Mouse (Mus musculus): Measurements from ENCODE around the gene Rex1bd.

Gene Rex1bd

DNA sequence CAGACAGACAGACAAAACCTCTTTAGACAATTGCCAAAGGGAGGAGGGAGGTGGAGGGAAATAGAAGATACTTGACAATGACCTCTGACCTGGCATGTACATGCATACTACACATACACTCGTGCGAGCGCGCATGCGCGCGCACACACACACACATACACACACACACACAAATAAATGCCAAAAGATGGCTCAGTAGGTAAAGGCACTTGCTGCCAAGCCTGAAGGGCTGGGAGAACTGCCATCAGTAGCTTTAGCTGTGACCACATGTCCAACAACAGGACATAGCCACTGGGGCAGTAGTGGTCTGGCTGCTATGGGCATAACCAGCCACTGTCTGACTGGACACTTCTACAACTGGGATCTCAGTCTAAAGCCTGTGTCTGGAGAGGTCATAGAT is 34.7 kb downstream of the Rex1bd start:
- no peak for DNase-seq

DNA sequence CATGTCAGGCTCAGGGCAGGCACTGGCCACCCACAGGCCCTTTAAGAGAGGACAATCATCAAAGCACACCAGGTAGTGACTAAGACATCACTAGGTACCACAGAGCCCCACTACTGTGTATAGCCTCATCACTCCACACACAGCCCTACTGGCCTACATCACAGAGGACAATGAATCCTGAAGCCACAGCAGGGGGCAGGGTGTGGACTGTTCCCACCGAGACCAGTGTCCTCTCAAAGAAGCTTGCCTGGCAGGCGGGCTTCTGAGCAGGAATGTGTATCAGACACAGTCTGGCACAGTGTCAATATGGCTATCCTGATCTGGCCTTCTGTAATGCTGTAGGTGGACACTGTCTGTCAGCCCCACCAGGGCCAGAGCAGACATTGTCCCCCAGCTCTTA is 36.6 kb downstream of the Rex1bd start:
- DNase-seq: no peak

DNA sequence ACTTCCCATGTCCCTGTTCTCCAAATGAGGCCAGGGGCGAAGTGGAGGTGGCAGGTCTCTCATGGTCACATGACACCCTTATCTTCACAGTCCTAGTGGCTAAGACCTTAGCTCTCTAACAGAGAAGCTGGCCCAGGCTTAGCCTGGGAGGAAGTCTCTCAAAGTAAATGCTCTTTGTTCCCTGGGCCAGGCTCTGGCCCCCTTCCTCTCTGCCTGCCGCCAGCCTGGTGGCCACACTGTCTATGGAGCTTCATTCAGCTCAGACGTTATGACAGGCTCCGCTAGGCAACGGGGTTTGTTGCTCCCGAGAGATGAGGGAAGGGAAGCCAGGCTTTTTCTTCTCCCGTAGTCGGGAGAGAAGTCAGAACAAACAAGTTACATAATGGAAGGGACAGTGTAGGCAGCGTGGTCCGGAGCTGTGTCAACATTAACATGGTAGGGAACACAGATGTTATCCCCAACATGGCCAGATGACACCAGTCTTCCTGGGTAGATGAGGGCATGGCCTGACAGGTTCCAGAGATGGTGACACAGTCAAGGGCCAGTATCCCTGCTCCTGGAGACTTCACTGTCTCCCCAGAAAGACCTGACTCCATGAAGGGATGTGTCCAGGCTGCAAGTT is 37.1 kb downstream of the Rex1bd start:
- DNase-seq: no peak

DNA sequence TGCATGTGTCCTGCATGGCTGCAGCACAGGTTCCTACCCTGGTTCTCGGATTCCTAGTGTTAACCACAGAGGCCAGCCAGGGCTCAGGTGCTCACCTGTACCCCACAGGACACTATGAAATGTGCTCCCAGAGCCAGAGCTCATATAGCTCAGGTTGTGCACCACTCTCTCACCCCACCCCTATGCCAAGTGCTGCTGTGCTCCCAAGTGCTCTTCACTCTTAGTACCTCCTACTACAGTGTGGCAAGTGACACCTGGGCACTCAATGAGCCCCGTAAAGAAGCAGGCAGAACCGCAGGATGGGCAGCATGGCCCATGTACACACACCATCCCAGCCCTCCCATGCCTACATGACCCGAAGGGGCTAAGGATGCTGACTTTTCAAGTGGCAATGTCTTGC is 37.8 kb downstream of the Rex1bd start:
- DNase-seq: no peak

DNA sequence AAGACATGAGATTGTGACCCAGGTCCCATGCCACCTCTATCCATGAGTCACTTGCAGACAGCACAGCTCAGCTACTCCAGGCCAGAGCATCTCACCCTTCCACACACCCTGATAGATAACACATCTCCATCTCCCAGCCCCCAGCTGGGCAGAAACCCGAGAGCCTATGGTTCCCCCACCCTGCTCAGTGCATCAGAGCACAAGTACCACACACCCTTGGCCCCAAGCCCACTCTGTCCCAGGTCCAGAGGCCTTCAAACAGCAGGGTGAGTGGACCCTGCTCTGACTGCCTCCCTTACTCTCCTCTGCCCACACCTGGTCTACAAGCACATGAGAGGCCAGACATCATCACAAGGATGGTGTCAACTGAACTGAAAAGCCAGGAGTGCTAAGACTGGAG is 38.6 kb downstream of the Rex1bd start:
- no peak for DNase-seq

DNA sequence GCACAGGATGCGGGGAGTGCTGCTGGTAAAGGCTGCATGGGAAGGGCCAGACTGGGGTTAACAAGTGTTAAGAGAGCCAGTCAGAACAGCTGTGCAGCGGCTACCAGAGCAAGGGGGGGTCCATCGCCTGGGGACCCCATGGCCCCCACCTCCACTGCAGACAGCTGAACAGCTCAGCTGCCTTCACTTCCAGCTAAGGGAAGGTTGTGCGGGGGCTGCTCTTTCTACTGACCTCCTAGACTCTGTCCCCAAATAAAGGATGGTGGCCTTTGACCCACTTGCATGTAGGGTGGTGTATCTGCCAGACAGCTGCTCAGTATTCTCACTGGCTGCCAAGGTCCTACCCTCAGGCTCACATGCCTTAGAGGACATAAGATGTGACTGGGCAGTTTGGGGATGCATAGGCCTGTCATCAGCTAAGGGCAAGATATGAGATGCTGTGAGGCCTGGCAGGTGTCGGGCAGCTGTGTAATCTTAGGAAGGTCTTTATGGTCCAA is 39.3 kb downstream of the Rex1bd start:
- DNase-seq: no peak

DNA sequence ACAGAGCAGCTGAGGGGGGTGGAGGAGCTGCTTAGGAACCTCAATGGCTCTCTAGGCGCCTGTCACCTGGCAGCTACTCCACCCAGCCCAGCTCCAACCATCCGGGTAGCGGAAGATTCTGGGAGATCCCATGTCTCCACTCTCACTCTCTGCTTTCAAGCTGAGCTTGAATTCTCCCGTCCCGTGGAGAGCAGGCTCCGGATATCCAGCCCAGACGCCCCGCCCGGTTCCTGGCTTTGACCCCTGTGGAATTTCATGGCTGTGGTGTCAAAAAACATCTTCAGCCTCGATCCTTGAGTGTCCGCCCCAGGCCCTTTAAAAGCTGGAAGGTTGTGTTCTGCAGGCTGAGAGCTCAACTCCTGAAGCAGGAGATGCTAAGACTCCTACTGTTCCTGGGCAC is 39.8 kb downstream of the Rex1bd start:
- DNase-seq: no peak

DNA sequence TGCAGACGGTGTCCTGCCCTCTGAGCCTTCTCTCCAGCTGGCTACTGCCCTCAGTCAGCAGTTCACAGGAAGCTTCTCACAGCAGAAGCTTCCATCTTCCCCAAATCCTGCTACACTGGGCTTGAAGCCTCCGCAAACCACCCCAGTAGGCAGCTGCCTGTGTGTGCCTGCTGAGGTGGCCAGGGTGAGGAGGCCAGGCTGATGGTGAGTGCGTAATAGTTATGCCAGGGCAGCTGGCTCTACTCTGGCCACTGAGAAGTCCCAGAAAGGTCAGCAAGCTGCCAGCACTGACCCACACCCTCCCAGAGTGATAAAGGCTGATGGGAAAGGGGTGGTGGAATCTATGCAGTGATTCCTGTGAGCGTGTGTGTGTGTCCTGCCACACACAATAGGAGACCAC is 40.2 kb downstream of the Rex1bd start:
- no peak for DNase-seq

DNA sequence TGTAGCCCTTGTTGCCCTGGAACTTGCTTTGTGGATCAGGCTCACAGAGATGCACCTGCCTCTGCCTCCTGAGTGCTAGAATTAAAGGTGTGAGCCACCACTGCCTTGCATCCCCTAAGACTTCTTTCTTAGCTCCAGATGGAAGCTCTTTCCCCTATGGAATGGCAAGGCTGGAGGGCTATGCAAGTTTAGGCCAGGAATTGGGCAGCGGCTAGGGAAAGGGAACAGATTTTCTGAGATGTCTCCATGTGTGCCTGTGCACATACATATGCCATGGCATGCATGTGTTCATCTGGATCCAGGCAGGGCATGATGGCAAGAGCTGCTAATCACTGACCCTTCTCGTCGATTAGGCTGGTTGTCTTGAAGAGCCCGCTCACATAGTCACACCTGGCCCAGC is 40.9 kb downstream of the Rex1bd start:
- no peak for DNase-seq

DNA sequence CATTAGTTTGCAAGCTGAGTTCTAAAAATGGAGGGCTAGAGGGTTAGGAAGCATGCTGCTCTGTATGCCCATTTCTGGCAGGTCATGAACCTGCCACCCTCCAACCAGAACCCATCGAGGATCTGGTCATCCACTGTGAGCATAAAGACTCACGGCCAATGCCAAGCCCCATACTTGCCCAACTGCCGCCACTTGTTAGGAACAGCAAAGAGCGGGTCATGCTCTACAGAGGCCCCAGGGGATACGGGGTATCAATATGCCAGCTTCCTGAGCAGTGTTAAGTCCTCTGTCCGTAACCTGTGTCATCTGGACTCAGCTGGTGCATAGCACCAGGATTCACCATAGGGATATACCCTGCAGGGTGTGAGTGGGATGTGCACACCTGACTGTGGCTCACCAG is 42.4 kb downstream of the Rex1bd start:
- no peak for DNase-seq

DNA sequence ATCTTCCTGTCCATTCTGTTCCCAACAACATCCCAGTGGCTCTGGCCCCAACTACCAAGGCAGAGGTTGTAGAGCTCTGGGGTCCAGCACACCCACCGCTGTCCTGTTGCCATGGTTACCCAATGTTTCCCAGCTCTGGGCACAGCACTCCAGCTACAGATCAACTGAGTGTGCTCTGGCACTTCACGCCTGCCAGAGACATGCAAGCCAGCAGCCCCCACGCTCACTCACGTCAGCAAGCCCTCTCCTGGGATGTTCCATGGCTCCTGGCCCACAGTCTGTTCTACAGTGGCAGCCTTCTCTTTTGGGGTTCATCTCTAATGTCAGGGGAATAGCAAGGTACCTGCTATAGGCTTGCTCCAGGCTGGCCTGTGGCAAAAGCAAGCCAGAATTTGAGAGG is 43.2 kb downstream of the Rex1bd start:
- peak; percentile 88 for DNase-seq

DNA sequence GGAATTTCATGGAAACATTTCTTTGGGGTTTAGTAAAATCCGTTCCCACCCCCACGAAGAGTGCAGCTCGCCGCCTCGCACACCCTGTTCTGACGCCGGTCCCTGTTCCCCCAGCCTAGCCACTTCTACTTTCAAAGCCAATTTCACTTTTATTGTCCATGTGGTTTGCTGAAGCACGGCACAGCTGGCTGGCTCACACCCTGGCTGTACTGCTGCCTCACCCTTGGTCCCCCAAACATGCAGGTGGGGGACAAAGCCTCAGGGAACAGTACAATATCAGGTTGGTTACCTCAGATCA is 44.1 kb downstream of the Rex1bd start:
- no peak for DNase-seq

DNA sequence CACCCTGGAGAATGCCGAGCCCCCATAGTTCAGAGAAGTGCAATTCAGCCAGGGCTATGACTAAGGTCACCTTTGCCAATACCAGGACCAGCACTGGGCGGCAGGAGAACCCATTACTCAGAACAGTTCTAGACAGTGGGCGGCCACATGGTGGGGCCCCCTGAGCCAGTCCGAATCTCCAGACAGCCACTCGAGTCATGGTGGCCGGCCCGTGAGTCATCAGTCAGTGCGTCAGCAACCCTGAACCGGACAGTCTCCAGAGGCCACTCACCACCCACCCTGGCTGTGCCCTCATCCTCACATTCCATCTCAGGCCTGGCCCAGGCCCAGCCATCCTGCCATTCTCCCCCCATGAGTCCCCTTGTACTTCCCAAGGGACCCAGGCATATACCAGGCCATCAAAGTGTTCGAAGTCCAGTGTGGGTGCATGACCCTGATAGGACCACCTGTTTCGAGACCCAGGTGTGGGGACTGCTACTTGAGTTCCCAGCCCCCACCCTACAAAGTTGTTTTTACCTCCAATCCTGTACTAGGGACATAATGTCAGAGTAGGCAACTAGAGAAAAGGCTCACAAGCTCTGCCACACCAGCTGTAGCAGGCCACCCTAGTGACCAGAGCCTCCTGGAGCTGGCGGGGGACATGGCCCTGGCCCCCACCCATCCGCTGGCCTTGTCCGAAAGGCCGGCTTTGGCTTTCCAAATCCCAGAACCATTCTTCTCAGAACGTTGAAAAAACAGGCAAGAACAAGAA is 44.6 kb downstream of the Rex1bd start:
- no peak for DNase-seq

DNA sequence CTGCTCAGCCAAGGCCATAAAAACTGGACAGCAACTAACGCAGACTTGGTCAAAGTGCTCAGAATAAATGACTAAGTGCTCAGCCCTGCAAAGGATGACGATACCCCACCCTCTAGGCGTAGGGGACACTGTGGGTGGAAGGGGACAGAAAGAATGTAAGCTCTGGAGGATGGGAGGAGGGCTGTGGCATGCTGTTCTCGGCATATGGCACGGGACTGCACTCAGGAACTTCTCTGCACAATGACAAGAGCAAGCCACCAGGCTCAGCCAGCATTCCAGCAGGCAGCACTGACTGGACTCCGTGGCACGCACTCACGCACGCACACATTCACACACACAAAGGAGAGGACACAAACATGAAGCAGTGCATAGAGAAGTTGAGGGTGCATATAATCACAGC is 45.9 kb downstream of the Rex1bd start:
- DNase-seq: peak; percentile 67

DNA sequence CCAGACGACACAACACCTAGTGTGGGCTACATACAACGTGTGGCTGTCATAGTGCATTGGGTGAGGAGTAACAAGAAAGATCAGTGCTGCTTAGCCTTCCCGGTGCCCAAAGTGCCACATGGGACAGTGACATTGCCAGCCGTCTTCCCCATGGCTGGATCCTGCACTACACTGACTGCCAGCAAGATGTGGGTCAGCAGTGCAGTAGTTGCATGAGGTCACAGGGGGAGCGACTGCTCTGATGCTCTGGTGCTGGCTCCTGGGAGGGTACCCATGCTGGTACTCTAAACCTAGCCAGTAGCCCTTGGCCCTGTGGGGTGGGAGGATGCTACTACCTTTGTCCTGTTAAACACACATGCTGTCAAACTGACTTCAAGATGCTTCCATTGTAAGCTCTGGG is 46.4 kb downstream of the Rex1bd start:
- DNase-seq: no peak

DNA sequence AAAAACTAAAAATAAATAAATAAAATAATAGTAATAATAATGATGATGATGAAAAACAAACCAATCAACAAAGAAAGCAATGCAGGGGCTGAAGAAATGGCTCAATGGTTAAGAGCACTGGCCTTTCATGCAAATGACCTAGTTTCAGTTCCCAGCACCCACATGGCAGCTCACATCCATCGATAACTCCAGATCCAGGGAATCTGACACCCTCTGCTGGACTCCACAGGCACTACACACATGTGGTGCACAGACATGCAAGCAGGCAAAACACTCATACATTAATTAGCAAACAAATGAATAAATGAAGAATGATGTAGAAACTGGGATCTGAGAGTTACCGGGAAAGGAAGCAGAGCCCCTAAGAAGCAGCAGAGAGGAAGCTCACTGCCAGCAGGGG is 46.9 kb downstream of the Rex1bd start:
- DNase-seq: no peak

DNA sequence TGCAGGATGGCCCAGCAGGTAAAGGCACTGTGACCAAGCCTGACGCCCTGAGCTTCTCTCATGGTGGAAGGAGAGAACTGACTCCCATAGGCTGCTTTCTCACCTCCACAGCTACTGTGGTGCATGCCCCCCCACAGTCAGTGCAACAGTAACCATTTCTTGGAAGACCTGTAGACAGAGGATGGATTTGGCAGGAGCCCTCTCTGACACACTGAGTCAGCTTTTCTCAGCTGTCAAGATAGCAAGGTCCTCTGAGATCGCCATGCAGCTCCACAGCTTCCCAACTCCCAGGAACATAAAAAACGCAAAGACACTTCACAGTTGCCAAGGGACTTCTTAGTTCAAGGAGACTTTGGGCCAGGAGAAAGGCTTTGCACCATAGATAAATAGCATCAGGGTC is 48.1 kb downstream of the Rex1bd start:
- no peak for DNase-seq

DNA sequence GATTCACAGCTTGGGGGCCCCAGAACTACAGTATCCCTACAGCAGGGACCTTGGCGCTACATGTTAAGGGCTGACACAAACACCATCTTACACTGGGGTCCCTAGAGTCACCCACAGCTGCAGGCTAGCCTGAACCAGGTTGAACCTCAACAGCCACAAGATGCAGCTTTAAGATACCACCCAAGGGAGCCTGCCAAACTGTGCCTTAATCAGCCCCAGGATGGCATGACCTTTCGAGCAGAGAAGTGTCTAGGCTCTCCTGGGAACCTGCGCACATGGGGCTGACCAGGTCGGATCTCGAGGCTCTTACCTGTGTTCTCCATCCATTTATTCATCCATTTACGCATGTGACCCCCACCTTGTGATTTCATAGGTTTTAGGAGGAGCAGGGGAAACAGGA is 48.7 kb downstream of the Rex1bd start:
- DNase-seq: no peak

DNA sequence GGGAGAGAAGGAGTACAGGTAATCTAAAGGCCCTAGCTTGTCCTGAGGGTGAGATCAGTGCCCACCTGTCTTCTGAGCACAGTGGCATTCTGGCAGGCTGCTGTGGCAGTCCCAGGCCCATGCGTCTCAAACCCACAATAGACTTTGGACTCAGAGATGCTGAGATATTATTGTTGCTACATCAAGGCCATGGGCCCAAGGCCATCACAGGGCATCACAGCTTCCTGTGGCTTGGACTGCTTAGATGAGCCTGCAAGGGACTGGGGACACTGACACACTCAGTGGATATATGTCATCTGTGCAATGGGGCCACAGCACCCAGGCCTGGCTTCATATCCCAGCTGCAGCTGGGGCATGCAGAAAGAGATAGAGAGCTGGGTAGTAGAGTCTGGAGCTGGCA is 49.6 kb downstream of the Rex1bd start:
- DNase-seq: no peak

Measured in layer of hippocampus, adult 9-11 months (tissue).